Mouse (Mus musculus) MEL (cell line): Measurements from ENCODE around the gene Chd2. TPM values are rescaled to one million over a fixed set of nuclear protein-coding genes. Genes with fewer than 3 reads are reported as not detected.

ENCODE experiments used
- DNase-seq: peaks from one replicate; pipeline ENCODE4 v3.0.0; 2011; ENCODE audit warnings: low read depth, low spot score
- H3K27ac ChIP-seq: 2 replicates; pipeline ENCODE4 v1.5.1; 2012; ENCODE audit warnings: low read depth, mild to moderate bottlenecking, control low read depth, low read length, moderate library complexity; ENCODE audit not compliant: control insufficient read depth
- H3K27me3 ChIP-seq, 2 experiments: fragments of 150-350 bp in 1 of 2; sonication (generic) in 1 of 2; 2 replicates each; pipeline ENCODE4 v1.6.1; 2012; ENCODE audit warnings: low read length in 2 of 2, mild to moderate bottlenecking in 2 of 2, improper control_type of control experiment in 1 of 2, moderate library complexity in 1 of 2; ENCODE audit not compliant: insufficient read depth in 2 of 2, control insufficient read depth in 1 of 2
- H3K36me3 ChIP-seq, 2 experiments: 2 replicates each; pipeline ENCODE4 v1.6.1; 2012 to 2014; ENCODE audit warnings: low read length in 2 of 2, improper control_type of control experiment in 1 of 2, inconsistent platforms in 1 of 2, mild to moderate bottlenecking in 1 of 2; ENCODE audit not compliant: insufficient read depth in 2 of 2, control insufficient read depth in 1 of 2
- H3K4me1 ChIP-seq, 2 experiments: fragments of 150-350 bp in 1 of 2; sonication (generic) in 1 of 2; 2 replicates each; pipeline ENCODE4 v1.6.1; 2012; ENCODE audit warnings: low read length in 2 of 2, improper control_type of control experiment in 1 of 2, mild to moderate bottlenecking in 1 of 2; ENCODE audit not compliant: insufficient read depth in 2 of 2, control insufficient read depth in 1 of 2
- H3K4me3 ChIP-seq, 2 experiments: fragments of 150-350 bp in 1 of 2; sonication (generic) in 1 of 2; 2 replicates each; pipeline ENCODE4 v1.5.1; 2012; ENCODE audit warnings: low read depth in 2 of 2, low read length in 2 of 2, mild to moderate bottlenecking in 2 of 2, moderate library complexity in 2 of 2, control low read depth in 1 of 2, improper control_type of control experiment in 1 of 2; ENCODE audit not compliant: control insufficient read depth in 1 of 2, insufficient read depth in 1 of 2
- H3K79me2 ChIP-seq: 2 replicates; pipeline ENCODE4 v1.6.1; 2012; ENCODE audit warnings: mild to moderate bottlenecking, low read length, moderate library complexity; ENCODE audit not compliant: control insufficient read depth, poor library complexity, insufficient read depth
- H3K9ac ChIP-seq: 2 replicates; pipeline ENCODE4 v1.6.1; 2012; ENCODE audit warnings: low read depth, mild to moderate bottlenecking, control low read depth, low read length, moderate library complexity; ENCODE audit not compliant: control insufficient read depth, poor library complexity, severe bottlenecking
- H3K9me3 ChIP-seq: fragments of 150-350 bp; sonication (generic); replicated peaks from 2 replicates; pipeline ENCODE4 v1.6.1; 2012; ENCODE audit warnings: mild to moderate bottlenecking, low read length, improper control_type of control experiment, moderate library complexity; ENCODE audit not compliant: insufficient read depth
- BHLHE40 ChIP-seq: IDR thresholded peaks from 2 replicates; pipeline ENCODE4 v1.6.1; 2012; ENCODE audit warnings: low read depth, mild to moderate bottlenecking, inconsistent platforms, low read length, improper control_type of control experiment, borderline replicate concordance
- CHD2 ChIP-seq: IDR thresholded peaks from 2 replicates; pipeline ENCODE4 v1.6.1; 2011; ENCODE audit warnings: low read length, improper control_type of control experiment
- CTCF ChIP-seq, 3 experiments: IDR thresholded peaks in 2 of 3; conservative IDR thresholded peaks in 1 of 3; 2 replicates each; pipeline ENCODE4 v1.5.1; 2011 to 2012; ENCODE audit warnings: low read length in 3 of 3, low read depth in 2 of 3, mild to moderate bottlenecking in 2 of 3, improper control_type of control experiment in 1 of 3, inconsistent platforms in 1 of 3, mixed read lengths in 1 of 3, moderate library complexity in 1 of 3; ENCODE audit not compliant: control insufficient read depth in 1 of 3, insufficient read depth in 1 of 3, poor library complexity in 1 of 3, severe bottlenecking in 1 of 3
- E2F4 ChIP-seq: IDR thresholded peaks from 2 replicates; pipeline ENCODE4 v1.6.1; 2011; ENCODE audit warnings: low read depth, low read length, improper control_type of control experiment, borderline replicate concordance
- EP300 ChIP-seq, 2 experiments: IDR thresholded peaks; 2 replicates each; pipeline ENCODE4 v1.6.1; 2011; ENCODE audit warnings: improper control_type of control experiment in 2 of 2, low read length in 2 of 2, low read depth in 1 of 2, mild to moderate bottlenecking in 1 of 2
- ETS1 ChIP-seq: IDR thresholded peaks from 2 replicates; pipeline ENCODE4 v1.6.1; 2012; ENCODE audit warnings: low read depth, mild to moderate bottlenecking, inconsistent platforms, low read length, improper control_type of control experiment, moderate library complexity
- GABPA ChIP-seq: IDR thresholded peaks from 2 replicates; pipeline ENCODE4 v1.6.1; 2012; ENCODE audit warnings: low read depth, mild to moderate bottlenecking, inconsistent platforms, low read length, improper control_type of control experiment, moderate library complexity
- HCFC1 ChIP-seq: IDR thresholded peaks from 2 replicates; pipeline ENCODE4 v1.6.1; 2012; ENCODE audit warnings: low read depth, mild to moderate bottlenecking, inconsistent platforms, low read length, improper control_type of control experiment, moderate library complexity
- KAT2A ChIP-seq: conservative IDR thresholded peaks from 2 replicates; pipeline ENCODE4 v1.6.1; 2012; ENCODE audit warnings: low read depth, low read length, improper control_type of control experiment, inconsistent platforms
- MAZ ChIP-seq: IDR thresholded peaks from 2 replicates; pipeline ENCODE4 v1.6.1; 2012; ENCODE audit warnings: low read depth, mild to moderate bottlenecking, inconsistent platforms, low read length, improper control_type of control experiment
- MEF2A ChIP-seq: IDR thresholded peaks from 2 replicates; pipeline ENCODE4 v1.6.1; 2014; ENCODE audit warnings: low read depth, mild to moderate bottlenecking, inconsistent platforms, low read length, improper control_type of control experiment; ENCODE audit not compliant: poor library complexity, insufficient replicate concordance, severe bottlenecking; ENCODE audit errors: extremely low read depth
- MXI1 ChIP-seq: IDR thresholded peaks from 2 replicates; pipeline ENCODE4 v1.6.1; 2011; ENCODE audit warnings: mild to moderate bottlenecking, low read depth, low read length, improper control_type of control experiment
- MYC ChIP-seq: IDR thresholded peaks from 2 replicates; pipeline ENCODE4 v1.6.1; 2011; ENCODE audit warnings: low read depth, mild to moderate bottlenecking, low read length, improper control_type of control experiment, moderate library complexity
- NELFE ChIP-seq: IDR thresholded peaks from 2 replicates; pipeline ENCODE4 v1.6.1; 2011; ENCODE audit warnings: low read depth, low read length, improper control_type of control experiment
- NRF1 ChIP-seq: IDR thresholded peaks from 2 replicates; pipeline ENCODE4 v1.6.1; 2014; ENCODE audit warnings: low read depth, mild to moderate bottlenecking, inconsistent platforms, low read length, improper control_type of control experiment, moderate library complexity; ENCODE audit not compliant: poor library complexity, insufficient read depth, severe bottlenecking
- POLR2AphosphoS5 ChIP-seq: IDR thresholded peaks from 2 replicates; pipeline ENCODE4 v1.6.1; 2012; ENCODE audit warnings: low read depth, borderline replicate concordance, mild to moderate bottlenecking, inconsistent platforms, low read length, moderate library complexity, mixed read lengths
- SMC3 ChIP-seq: IDR thresholded peaks from 2 replicates; pipeline ENCODE4 v1.6.1; 2011; ENCODE audit warnings: low read depth, low read length, improper control_type of control experiment
- TBP ChIP-seq: IDR thresholded peaks from 2 replicates; pipeline ENCODE4 v1.8.0; 2011; ENCODE audit warnings: low read depth, low read length, improper control_type of control experiment
- USF1 ChIP-seq: IDR thresholded peaks from 2 replicates; pipeline ENCODE4 v1.6.1; 2014; ENCODE audit warnings: low read depth, mild to moderate bottlenecking, inconsistent platforms, low read length, improper control_type of control experiment, moderate library complexity
- ZKSCAN1 ChIP-seq: IDR thresholded peaks from 2 replicates; pipeline ENCODE4 v1.6.1; 2012; ENCODE audit warnings: low read depth, mild to moderate bottlenecking, inconsistent platforms, low read length, improper control_type of control experiment, moderate library complexity
- polyA plus RNA-seq, 2 experiments: library from polyadenylated mRNA; stranded (reverse) in 1 of 2; unstranded in 1 of 2; fragments of >175 nt in 1 of 2; fragments of >200 nt in 1 of 2; gene quantifications; 2 replicates each; pipeline versions ENCODE4 v1.2.1 to v1.2.4; 2012; ENCODE audit warnings: low replicate concordance in 2 of 2, low read depth in 1 of 2; ENCODE audit not compliant: insufficient read length in 2 of 2, insufficient read depth in 1 of 2, missing spikeins in 1 of 2
- total RNA-seq: library from RNA; depleted of rRNA; stranded (reverse); fragments of 300-350 nt; gene quantifications from 2 replicates; pipeline ENCODE4 v1.2.3, GENCODE M21; 2012

Gene Chd2
- total and polyA plus RNA-seq, 3 experiments = 9.9 to 275 (median 21.4) TPM

GRCm38 (mm10) chr7:73586717-73587116 is 45.1 kb upstream of the Chd2 start:
- peaks cover 11 to 34% of the 10 kb centered on the region in 2 experiments for H3K4me1 ChIP-seq
- no peaks in the 10 kb centered on the region for H3K79me2 ChIP-seq
- peaks cover 0 to 21% of the 10 kb centered on the region in 2 experiments; a peak in 2 of 4 replicates for H3K36me3 ChIP-seq
- DNase-seq = no peak
- H3K27ac ChIP-seq = no peak overlapping the region
- H3K4me3 ChIP-seq = no peak overlapping the region
- H3K9me3 ChIP-seq = no peaks in the 10 kb centered on the region
- H3K27me3 ChIP-seq = no peaks in the 10 kb centered on the region
- TF ChIP-seq ETS1 (no peak), POLR2AphosphoS5 (no peak), MXI1 (no peak), KAT2A (no peak), E2F4 (no peak), HCFC1 (no peak), TBP (no peak), CHD2 (no peak), USF1 (no peak), CTCF (IDR thresholded peaks at IDR 0.05 in 2 of 3, conservative IDR thresholded peaks at IDR 0.05 in 1 of 3; ENCODE audit: control insufficient read depth in 1 of 3, insufficient read depth in 1 of 3, low read depth in 2 of 3, low read length in 3 of 3, poor library complexity in 1 of 3, severe bottlenecking in 1 of 3) (no peak), MAZ (no peak), MYC (no peak), GABPA (no peak), ZKSCAN1 (no peak), NELFE (no peak), NRF1 (no peak), SMC3 (no peak)
- H3K9ac ChIP-seq = no peak overlapping the region

DNA sequence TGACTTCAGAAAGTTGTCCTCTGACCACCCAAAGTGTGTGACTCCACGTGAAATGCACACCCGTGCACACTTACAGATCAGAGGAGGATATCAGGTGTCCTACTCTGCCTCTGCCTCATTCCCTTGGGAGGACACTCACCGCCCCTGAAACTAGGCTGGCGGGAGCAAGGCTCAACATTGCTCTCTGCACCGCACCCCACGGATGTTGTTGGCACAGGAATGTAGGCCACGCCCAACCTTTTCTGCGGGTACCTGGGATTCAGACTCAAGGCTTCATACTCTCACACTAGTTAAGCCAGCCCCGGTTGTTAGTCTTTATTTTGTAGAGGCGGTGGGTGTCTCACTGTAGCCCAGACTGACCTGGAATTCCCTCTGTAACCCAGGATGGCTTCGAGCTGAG is 44.6 kb upstream of the Chd2 start:
- Histone ChIP-seq H3K4me3 (no peak overlapping the region), H3K36me3 (peaks cover 0 to 21% of the 10 kb centered on the region in 2 experiments; a peak in 2 of 4 replicates), H3K9me3 (no peaks in the 10 kb centered on the region), H3K79me2 (no peaks in the 10 kb centered on the region), H3K27me3 (no peaks in the 10 kb centered on the region), H3K9ac (no peak overlapping the region), H3K4me1 (peaks cover 11 to 34% of the 10 kb centered on the region in 2 experiments), H3K27ac (no peak overlapping the region)
- TF ChIP-seq MEF2A = no peak
- TF ChIP-seq BHLHE40 = no peak
- no peak for TF ChIP-seq POLR2AphosphoS5
- no peak for TF ChIP-seq EP300 (IDR thresholded peaks at IDR 0.05; ENCODE audit: low read depth in 1 of 2, low read length in 2 of 2)
- no peak for TF ChIP-seq KAT2A
- no peak for DNase-seq
